Mouse (Mus musculus) forebrain, embryonic 11.5 days (tissue): ENCODE measurements around the gene Osbpl8. TPM values are rescaled to one million over a fixed set of nuclear protein-coding genes. Genes with fewer than 3 reads are reported as not detected.

ENCODE experiments used
- ATAC-seq: fragments of 200-750 bp; cut with Nextera tagmentation; replicated peaks from 2 replicates; pipeline ENCODE4 v1.8.0; 2017; ENCODE audit warnings: moderate TSS enrichment; ENCODE audit not compliant: low FRiP score
- DNase-seq: peaks from one replicate; pipeline ENCODE4 v3.0.0-alpha.2; 2017; ENCODE audit warnings: low spot score
- H3K27ac ChIP-seq: fragments of 300-500 bp; sonication (generic); 2 replicates; pipeline ENCODE4 v1.5.1; 2014; ENCODE audit warnings: low read depth, low read length
- H3K27me3 ChIP-seq: fragments of 300-500 bp; sonication (generic); 2 replicates; pipeline ENCODE4 v1.6.1; 2014; ENCODE audit warnings: mild to moderate bottlenecking, low read length, mixed read lengths; ENCODE audit not compliant: control insufficient read depth, insufficient read depth
- H3K36me3 ChIP-seq: fragments of 300-500 bp; sonication (generic); 2 replicates; pipeline ENCODE4 v1.6.1; 2014; ENCODE audit warnings: mild to moderate bottlenecking, low read length, moderate library complexity, mixed read lengths; ENCODE audit not compliant: control insufficient read depth, insufficient read depth
- H3K4me1 ChIP-seq: fragments of 300-500 bp; sonication (generic); replicated peaks from 2 replicates; pipeline ENCODE4 v1.6.1; 2014; ENCODE audit warnings: low read length, mixed read lengths; ENCODE audit not compliant: control insufficient read depth, insufficient read depth
- H3K4me2 ChIP-seq: fragments of 300-500 bp; sonication (generic); 2 replicates; pipeline ENCODE4 v1.6.1; 2014; ENCODE audit warnings: low read depth, mild to moderate bottlenecking, low read length, moderate library complexity, mixed read lengths; ENCODE audit not compliant: severe bottlenecking
- H3K4me3 ChIP-seq: fragments of 300-500 bp; sonication (generic); 2 replicates; pipeline ENCODE4 v1.5.1; 2014; ENCODE audit warnings: low read depth, low read length
- H3K9ac ChIP-seq: fragments of 300-500 bp; sonication (generic); 2 replicates; pipeline ENCODE4 v1.6.1; 2014; ENCODE audit warnings: low read length
- H3K9me3 ChIP-seq: fragments of 300-500 bp; sonication (generic); 2 replicates; pipeline ENCODE4 v1.6.1; 2016; ENCODE audit warnings: low read length, mixed read lengths; ENCODE audit not compliant: control insufficient read depth
- whole genome bisulfite sequencing: fragments of 180-500 bp; shearing (Covaris S2); extraction: QIAGEN DNeasy Blood & Tissue Kit; methylation state at CpG from one replicate; pipeline ENCODE4 v1.1.7; 2014; 5-methylcytosine and 5-hydroxymethylcytosine counted together
- polyA plus RNA-seq: library from polyadenylated mRNA; unstranded; fragments of >200 nt; fragmentation: Nextera tagmentation; extraction: Ambion mirVana; gene quantifications from 2 replicates; pipeline ENCODE4 v1.2.1, GENCODE M21; 2014

The Osbpl8 gene
- polyA plus RNA-seq, 1 experiment from 2014 or later = 14.4 TPM

- H3K27me3 ChIP-seq = no peaks in the 10 kb centered on the region
- no peak overlapping the region for H3K4me2 ChIP-seq
- no peak overlapping the region for H3K27ac ChIP-seq
- DNase-seq (no peak), ATAC-seq (no peak)
- peaks cover 2% of the 10 kb centered on the region; the same call in 1 of the 2 replicates for H3K4me1 ChIP-seq
- H3K36me3 ChIP-seq = no peaks in the 10 kb centered on the region
- 83% methylated on average over 3 of the region's 3 CpGs for WGBS
- H3K9me3 ChIP-seq = no peaks in the 10 kb centered on the region
- no peak overlapping the region for H3K9ac ChIP-seq
- H3K4me3 ChIP-seq = no peak overlapping the region
Observed at GRCm38 (mm10) chr10:111168305-111168704, 3.8 kb downstream of the Osbpl8 start.

DNA sequence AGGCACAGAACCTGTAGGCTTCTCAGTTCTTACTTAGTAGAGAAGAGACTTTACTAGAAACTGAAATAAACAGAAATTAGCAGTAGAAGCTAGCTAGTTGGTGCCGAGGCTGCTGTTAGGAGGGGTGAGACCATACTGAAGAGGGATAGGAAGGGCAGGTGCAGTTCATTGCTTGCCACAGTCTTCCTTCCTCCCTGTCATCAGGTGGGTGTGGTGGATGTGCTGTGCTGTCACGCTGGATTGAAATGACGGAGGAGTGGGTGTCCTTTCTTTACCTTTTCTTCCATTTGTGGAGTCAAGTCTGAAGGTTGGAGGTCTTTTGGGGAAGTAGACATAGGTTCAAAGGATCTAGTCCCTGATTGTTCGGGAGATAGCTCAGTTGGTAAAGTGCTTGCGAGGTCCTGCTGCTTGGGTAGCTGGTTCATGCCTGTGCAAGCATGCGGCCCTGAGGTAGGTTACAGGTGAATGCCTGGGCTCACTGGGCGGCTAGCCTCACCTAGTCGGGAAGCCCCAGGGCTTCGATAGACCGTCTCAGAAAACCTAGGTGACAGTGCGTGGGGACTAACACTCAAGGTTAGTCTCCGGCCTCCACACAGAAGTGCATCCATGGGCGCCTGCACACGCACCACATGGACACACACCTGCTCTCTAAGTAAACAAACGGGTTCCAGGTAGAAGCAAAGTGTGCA lies 6.8 kb downstream of the Osbpl8 start:
- H3K4me3 ChIP-seq = no peak overlapping the region
- no peak overlapping the region for H3K4me2 ChIP-seq
- DNase-seq (no peak), ATAC-seq (no peak)
- no peaks in the 10 kb centered on the region for H3K9me3 ChIP-seq
- H3K36me3 ChIP-seq = no peaks in the 10 kb centered on the region
- peaks cover under 1% of the 10 kb centered on the region; the same call in 1 of the 2 replicates for H3K4me1 ChIP-seq
- H3K27ac ChIP-seq = no peak overlapping the region
- 96% methylated on average over 15 of the region's 15 CpGs for WGBS
- no peak overlapping the region for H3K9ac ChIP-seq
- H3K27me3 ChIP-seq = no peaks in the 10 kb centered on the region

DNA sequence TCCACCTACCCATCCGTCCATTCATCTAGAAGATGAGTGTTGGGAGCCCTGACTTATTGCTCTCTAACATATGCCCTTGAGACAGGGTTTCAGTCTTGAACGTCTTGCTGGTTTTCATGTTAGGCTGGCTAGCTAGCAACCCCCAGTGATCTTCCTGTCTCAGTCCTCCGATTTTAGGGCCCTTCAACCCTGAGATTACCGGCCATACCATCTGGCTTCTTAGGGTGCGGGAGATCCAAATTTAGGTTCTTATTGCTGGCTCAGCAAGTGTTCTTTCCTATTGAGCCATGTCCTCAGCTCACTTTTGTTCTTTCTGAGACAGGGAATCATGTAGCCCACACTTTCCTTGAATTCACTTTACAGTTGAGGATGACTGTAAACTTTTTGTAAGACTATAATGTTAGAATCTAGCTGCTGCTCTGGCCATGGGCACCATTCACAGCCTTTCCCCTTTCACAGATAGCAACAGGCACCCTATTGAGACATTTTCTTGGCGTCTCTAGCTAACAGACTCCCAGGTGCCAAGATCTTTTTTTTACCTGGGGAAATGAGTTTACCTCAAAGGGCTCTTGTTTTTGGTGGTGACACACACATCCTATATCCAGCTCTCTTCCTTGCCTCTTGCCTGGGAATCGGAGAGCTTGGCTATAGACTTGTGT lies 9.2 kb downstream of the Osbpl8 start:
- H3K27ac ChIP-seq = no peak overlapping the region
- WGBS = 86% methylated on average over 7 of the region's 7 CpGs
- no peak overlapping the region for H3K4me3 ChIP-seq
- DNase-seq (no peak), ATAC-seq (no peak)
- H3K36me3 ChIP-seq = no peaks in the 10 kb centered on the region
- no peaks in the 10 kb centered on the region for H3K4me1 ChIP-seq
- no peaks in the 10 kb centered on the region for H3K27me3 ChIP-seq
- no peaks in the 10 kb centered on the region for H3K9me3 ChIP-seq
- no peak overlapping the region for H3K9ac ChIP-seq
- no peak overlapping the region for H3K4me2 ChIP-seq

DNA sequence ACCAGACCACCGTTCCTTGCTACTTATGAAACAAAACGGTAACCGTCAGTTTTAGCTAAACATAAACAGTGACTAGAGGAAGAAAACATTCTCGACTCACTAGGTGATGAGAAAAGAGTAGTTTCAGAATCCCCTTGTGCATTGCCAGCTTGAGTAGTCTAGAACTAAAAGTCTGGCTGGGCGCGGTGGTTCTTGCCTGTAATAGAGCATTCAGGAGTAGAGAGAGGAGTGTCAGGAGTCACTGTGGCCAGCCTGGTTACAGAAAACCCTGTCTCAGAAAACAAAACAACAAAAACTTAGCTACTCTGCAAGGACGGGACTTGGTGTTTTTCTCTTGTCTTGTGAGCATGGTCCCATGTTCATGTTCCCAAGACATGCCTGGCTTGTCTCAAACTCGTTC lies 12.8 kb downstream of the Osbpl8 start:
- Histone ChIP-seq H3K4me3 (no peak overlapping the region), H3K27ac (no peak overlapping the region), H3K4me2 (no peak overlapping the region), H3K27me3 (no peaks in the 10 kb centered on the region), H3K9ac (no peak overlapping the region), H3K9me3 (no peaks in the 10 kb centered on the region), H3K36me3 (no peaks in the 10 kb centered on the region), H3K4me1 (no peaks in the 10 kb centered on the region)
- DNase-seq = no peak
- WGBS = 88% methylated on average over 8 of the region's 8 CpGs
- ATAC-seq = no peak

GRCm38 (mm10) chr10:111178024-111178423 lies 13.5 kb downstream of the Osbpl8 start:
- no peaks in the 10 kb centered on the region for H3K27me3 ChIP-seq
- no peak overlapping the region for H3K4me3 ChIP-seq
- H3K9ac ChIP-seq = no peak overlapping the region
- H3K9me3 ChIP-seq = no peaks in the 10 kb centered on the region
- WGBS = 95% methylated on average over 7 of the region's 7 CpGs
- DNase-seq (no peak), ATAC-seq (no peak)
- no peaks in the 10 kb centered on the region for H3K36me3 ChIP-seq
- H3K4me1 ChIP-seq = no peaks in the 10 kb centered on the region
- H3K4me2 ChIP-seq = no peak overlapping the region
- no peak overlapping the region for H3K27ac ChIP-seq

DNA sequence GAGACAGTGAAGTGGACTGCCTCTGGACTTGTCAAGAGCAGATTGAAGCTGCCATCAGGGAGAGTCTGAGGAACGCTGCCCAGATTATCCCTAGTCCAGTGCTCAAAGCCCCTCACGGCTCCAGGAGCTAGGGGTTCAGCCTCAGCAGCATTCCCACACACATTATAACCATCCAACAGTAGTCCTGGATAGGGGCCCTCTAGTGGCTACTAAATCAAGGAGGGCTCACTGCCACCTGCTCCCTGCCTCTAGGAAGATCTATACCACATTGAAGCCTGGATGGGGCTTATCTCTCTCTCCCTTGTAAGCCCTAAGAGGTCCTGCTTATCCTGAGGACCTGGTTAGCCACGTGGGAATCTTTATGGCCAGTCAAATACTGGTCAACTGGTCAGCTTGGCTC lies 16.1 kb downstream of the Osbpl8 start:
- H3K27me3 ChIP-seq = no peaks in the 10 kb centered on the region
- no peaks in the 10 kb centered on the region for H3K36me3 ChIP-seq
- H3K27ac ChIP-seq = no peak overlapping the region
- no peak overlapping the region for H3K4me2 ChIP-seq
- H3K9ac ChIP-seq = no peak overlapping the region
- H3K4me1 ChIP-seq = no peaks in the 10 kb centered on the region
- no peaks in the 10 kb centered on the region for H3K9me3 ChIP-seq
- ATAC-seq (peak; percentile 69), DNase-seq (no peak)
- H3K4me3 ChIP-seq = no peak overlapping the region
- 19% methylated on average over 3 of the region's 3 CpGs for WGBS

DNA sequence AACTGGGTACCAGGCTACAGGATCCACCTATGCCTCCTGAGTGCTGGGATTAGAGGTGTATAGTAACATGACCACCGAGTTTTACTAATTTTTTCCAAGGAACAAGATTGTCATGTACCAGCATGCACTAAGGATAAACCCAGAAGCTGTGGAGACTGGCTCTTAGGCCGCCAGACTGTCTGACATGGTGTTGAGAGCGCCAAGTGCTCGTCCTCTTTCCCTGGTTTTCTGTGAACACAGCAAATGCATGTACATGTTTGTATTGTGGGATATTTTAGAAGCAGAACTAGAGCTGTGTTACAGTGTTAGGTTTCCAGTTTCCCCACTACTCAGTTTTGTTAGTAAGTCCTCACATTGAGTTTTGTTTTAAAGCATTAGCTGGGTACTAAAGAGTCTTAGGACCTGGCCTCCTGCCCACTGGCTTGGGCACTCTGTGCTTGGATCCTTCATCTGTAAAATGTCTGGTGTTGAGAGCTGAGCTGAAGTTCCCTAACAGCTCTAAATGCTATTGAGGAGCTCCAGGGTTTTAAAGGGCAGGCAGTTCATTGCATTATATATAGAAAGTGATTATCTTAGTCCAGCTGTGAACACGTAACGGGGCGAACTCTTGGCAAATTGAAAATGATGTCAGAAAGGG lies 19.2 kb downstream of the Osbpl8 start:
- no peaks in the 10 kb centered on the region for H3K4me1 ChIP-seq
- no peak overlapping the region for H3K4me2 ChIP-seq
- H3K4me3 ChIP-seq = no peak overlapping the region
- ATAC-seq = no peak
- no peak for DNase-seq
- no peaks in the 10 kb centered on the region for H3K9me3 ChIP-seq
- WGBS = 82% methylated on average over 7 of the region's 7 CpGs
- H3K27ac ChIP-seq = no peak overlapping the region
- H3K27me3 ChIP-seq = no peaks in the 10 kb centered on the region
- no peak overlapping the region for H3K9ac ChIP-seq
- no peaks in the 10 kb centered on the region for H3K36me3 ChIP-seq

DNA sequence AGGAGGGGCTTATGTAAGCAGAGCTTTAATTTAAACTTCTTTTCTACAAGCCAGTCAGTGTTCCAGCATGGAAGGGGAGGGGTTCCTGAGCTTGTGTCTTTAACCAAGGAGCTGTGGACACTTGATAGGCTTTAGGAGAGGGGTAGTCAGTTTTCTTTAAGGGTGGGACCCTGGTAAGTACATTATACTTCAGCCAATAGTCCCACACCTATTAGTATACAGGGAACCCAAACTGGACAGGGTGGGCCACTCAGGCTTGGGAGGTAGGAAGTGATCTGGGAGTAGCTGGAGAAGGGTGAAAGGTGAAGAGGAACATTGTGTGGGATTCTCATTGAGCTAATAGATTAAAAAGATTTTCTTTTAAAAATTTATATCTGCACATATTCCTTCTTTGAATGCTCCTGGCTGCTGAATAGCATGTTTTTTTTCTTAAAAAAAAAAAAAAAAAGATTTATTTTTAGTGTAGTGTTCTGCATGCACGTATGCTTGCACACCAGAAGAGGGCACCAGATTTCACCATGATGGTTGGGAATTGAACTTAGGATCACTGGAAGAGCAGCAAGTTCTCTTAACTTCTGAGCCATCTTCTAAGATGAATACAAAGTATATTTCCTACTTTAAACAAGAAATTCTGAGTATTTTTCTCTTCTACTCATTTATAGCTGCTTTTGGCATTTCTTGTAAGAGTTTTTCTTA lies 21.2 kb downstream of the Osbpl8 start:
- DNase-seq (no peak), ATAC-seq (no peak)
- Histone ChIP-seq H3K27me3 (no peaks in the 10 kb centered on the region), H3K4me2 (no peak overlapping the region), H3K4me1 (no peaks in the 10 kb centered on the region), H3K27ac (no peak overlapping the region), H3K36me3 (no peaks in the 10 kb centered on the region), H3K9ac (no peak overlapping the region), H3K4me3 (no peak overlapping the region), H3K9me3 (no peaks in the 10 kb centered on the region)
- WGBS = 88% methylated on average over 1 of the region's 1 CpGs
